Mouse (Mus musculus): ENCODE data around the gene Sorcs2.

DNA sequence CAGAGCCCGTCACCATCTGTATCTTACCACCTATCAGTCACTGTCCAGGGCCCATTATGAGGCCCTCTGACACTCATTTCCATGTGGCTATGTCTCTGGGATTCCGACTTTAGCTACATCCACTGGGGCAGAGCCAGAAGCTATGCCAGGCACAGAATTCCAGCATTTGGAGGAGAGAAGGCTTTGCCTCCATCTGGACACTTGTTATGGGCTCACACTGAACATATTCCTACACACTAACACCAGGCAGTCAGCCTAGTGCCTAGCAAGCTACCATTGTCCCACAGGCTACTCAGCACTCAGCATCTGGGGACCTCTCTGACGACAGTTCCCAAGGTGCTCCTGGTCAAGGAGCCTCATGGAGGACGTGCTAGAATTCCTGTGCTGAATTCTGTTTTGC, 372.9 kb downstream of the Sorcs2 start:
- no peak for TF ChIP-seq CTCF (IDR thresholded peaks at IDR 0.05; ENCODE audit: extremely low read depth, insufficient read depth, low read length)
- TF ChIP-seq POLR2A (IDR thresholded peaks at IDR 0.05; ENCODE audit: extremely low read depth, insufficient read depth, low read length): no peak
